Mouse (Mus musculus) heart, embryonic 10.5 days (tissue): ENCODE data around the gene Slc16a4. TPM values are rescaled to one million over a fixed set of nuclear protein-coding genes. Genes with fewer than 3 reads are reported as not detected.
A peak's percentile ranks its signal among the peaks of the same experiment; 100 is the strongest.
"Not testable (repeated sequence)": the region's sequence is repeated elsewhere in the genome, so short reads cannot be mapped to it uniquely, and the experiment has no call there.

Experiments
- DNase-seq: peaks from one replicate; pipeline ENCODE4 v3.0.0-alpha.2; 2017; ENCODE audit warnings: low spot score
- H3K27ac ChIP-seq: fragments of 300-500 bp; sonication (generic); 2 replicates; pipeline ENCODE4 v1.5.1; 2016; ENCODE audit warnings: mild to moderate bottlenecking
- H3K27me3 ChIP-seq: fragments of 300-500 bp; sonication (generic); 2 replicates; pipeline ENCODE4 v1.6.1; 2016; ENCODE audit warnings: mild to moderate bottlenecking; ENCODE audit not compliant: poor library complexity, insufficient read depth, severe bottlenecking
- H3K36me3 ChIP-seq: fragments of 300-500 bp; sonication (generic); 2 replicates; pipeline ENCODE4 v1.6.1; 2016; ENCODE audit warnings: mild to moderate bottlenecking, moderate library complexity
- H3K4me1 ChIP-seq: fragments of 300-500 bp; sonication (generic); 2 replicates; pipeline ENCODE4 v1.6.1; 2016; ENCODE audit warnings: mild to moderate bottlenecking
- H3K4me3 ChIP-seq: fragments of 300-500 bp; sonication (generic); 2 replicates; pipeline ENCODE4 v1.5.1; 2016; ENCODE audit warnings: mild to moderate bottlenecking, moderate library complexity
- H3K9me3 ChIP-seq: fragments of 300-500 bp; sonication (generic); 2 replicates; pipeline ENCODE4 v1.6.1; 2016; ENCODE audit warnings: mild to moderate bottlenecking, moderate library complexity
- WGBS: fragments of 180-500 bp; shearing (Covaris S2); methylation state at CpG from one replicate; pipeline ENCODE4 v1.1.7; 2016; 5-methylcytosine and 5-hydroxymethylcytosine counted together
- polyA plus RNA-seq: library from polyadenylated mRNA; unstranded; fragments of >200 nt; fragmentation: Nextera tagmentation; extraction: Ambion mirVana; gene quantifications from 2 replicates; pipeline ENCODE4 v1.2.1, GENCODE M21; 2016

The Slc16a4 gene
- polyA plus RNA-seq, 1 experiment from 2014 or later, result 1.7 TPM

DNA sequence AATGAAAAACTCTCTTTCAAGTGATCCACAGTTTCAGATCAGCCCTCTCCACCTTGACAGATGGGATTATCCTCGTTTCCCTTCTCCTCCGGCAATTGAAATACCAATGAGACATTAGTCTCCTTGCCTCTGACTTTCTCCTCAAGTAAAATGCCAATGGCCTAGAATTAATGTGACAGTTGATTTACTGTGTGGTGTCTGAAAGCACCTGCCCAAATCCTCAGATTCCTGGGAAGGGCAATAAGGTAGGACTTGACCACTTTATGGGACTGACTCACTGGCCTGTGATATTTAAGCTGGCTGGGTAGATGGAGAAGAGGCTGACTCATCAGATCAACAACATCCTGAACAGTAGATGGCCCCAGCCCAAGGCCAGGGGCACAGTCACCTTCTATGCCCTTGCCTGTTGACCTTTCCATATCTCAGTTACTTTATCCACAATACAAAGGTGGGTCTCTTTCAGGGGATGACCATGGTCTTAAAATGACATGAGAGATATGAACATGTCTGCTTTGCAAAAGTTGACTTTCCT lies 24.1 kb upstream of the Slc16a4 start:
- no peak overlapping the region for H3K4me3 ChIP-seq
- no peaks in the 10 kb centered on the region for H3K4me1 ChIP-seq
- no peaks in the 10 kb centered on the region for H3K9me3 ChIP-seq
- H3K27me3 ChIP-seq, result no peaks in the 10 kb centered on the region; the same call in 1 of the 2 replicates
- no peak for DNase-seq
- H3K36me3 ChIP-seq, result no peaks in the 10 kb centered on the region
- 79% methylated on average over 2 of the region's 2 CpGs for WGBS
- H3K27ac ChIP-seq, result no peak overlapping the region

DNA sequence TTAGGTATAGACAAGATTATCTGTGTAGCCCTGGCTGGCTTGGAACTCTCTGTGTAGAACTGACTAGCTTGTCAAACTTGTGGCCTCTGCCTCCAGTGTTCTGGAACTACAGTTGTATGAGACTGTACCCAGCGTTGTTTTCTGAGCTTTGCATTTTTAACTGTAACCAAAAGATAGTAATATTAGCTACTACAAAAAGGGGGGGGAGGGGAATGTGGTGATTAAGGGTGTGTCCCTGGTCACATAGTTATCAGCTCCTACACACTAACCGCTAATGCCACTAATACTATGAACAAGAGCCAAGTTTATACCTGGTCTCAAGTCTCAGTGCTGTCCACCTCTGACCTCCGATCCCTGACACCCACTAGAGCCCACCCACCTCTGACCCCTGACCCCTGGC lies 18.6 kb upstream of the Slc16a4 start:
- no peak for DNase-seq
- no peaks in the 10 kb centered on the region for H3K4me1 ChIP-seq
- H3K9me3 ChIP-seq, result no peaks in the 10 kb centered on the region
- H3K4me3 ChIP-seq, result no peak overlapping the region
- H3K27ac ChIP-seq, result no peak overlapping the region
- 81% methylated on average over 3 of the region's 3 CpGs for whole genome bisulfite sequencing
- H3K36me3 ChIP-seq, result no peaks in the 10 kb centered on the region
- H3K27me3 ChIP-seq, result peaks cover 8% of the 10 kb centered on the region; the same call in 1 of the 2 replicates

DNA sequence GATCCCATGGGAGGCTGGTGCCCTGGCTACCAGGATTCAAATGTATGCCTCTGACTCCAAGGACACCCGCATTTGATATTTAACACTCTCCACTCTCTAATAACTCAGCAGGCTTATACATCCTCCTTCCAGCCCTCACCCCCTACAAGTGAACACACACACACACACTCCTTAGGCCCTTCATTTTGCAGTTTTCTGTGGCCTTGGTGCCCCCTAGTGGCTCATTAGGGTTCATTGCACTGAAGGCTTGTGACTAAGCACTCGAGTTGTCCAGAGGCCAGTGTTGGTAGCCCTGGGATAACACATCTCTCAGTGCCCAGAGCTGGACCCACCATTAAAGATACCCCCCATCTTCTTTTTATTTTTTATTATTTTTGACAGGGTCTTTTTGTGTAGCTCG lies 17.2 kb upstream of the Slc16a4 start:
- no peak overlapping the region for H3K4me3 ChIP-seq
- no peaks in the 10 kb centered on the region for H3K4me1 ChIP-seq
- 16% methylated on average over 3 of the region's 3 CpGs for WGBS
- no peaks in the 10 kb centered on the region for H3K9me3 ChIP-seq
- H3K27ac ChIP-seq, result no peak overlapping the region
- DNase-seq, result no peak
- H3K36me3 ChIP-seq, result no peaks in the 10 kb centered on the region
- H3K27me3 ChIP-seq, result 0 out of 2 replicates have a peak, but pooled peaks cover 8% of the 10 kb centered on the region

DNA sequence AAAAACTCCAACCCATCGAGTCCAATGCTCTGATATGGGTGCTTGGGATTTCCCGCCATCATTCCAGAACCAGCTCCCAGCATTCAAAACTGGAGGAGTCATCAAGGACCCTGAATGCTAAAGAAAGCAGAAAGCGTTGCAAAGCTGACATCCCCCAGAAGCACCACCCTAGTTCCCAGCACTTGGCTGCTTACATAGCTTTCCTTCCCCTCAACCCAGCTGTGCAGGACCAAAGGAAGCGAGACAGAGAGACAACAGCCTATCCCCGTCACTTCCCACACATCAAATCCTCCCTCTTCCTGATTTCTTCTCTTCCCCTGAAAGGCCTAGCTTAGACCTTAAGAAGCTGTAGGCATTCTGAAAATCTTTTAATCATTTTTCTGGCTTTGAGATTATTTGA lies 15.7 kb upstream of the Slc16a4 start:
- DNase-seq, result no peak
- 55% methylated on average over 5 of the region's 5 CpGs for WGBS
- Histone ChIP-seq H3K4me1 (peaks cover 7% of the 10 kb centered on the region; the same call in 1 of the 2 replicates), H3K27me3 (0 out of 2 replicates have a peak, but pooled peaks cover 8% of the 10 kb centered on the region), H3K4me3 (no peak overlapping the region), H3K27ac (no peak overlapping the region), H3K36me3 (no peaks in the 10 kb centered on the region), H3K9me3 (no peaks in the 10 kb centered on the region)

DNA sequence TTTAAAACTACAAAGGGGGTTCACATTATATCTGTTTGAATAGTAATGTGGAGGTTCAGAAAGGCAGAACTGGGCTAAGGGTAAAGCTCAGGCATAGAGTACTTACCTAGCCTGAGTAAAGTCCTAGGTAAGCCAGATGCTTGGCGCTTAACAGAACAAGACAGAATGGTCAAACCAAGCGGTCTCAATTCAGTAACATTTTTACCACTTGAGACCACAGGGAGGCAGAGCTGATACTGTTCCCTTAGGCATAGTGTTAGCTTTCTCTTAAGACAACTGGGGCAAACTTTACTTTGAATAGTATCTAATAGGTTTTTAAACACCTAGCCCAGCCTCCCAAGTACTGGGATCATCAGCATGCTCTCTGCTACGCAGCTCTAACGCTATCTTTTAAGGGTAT lies 15.0 kb upstream of the Slc16a4 start:
- no peaks in the 10 kb centered on the region for H3K9me3 ChIP-seq
- H3K36me3 ChIP-seq, result no peaks in the 10 kb centered on the region
- H3K27me3 ChIP-seq, result 0 out of 2 replicates have a peak, but pooled peaks cover 8% of the 10 kb centered on the region
- DNase-seq, result no peak
- peaks cover 7% of the 10 kb centered on the region; the same call in 1 of the 2 replicates for H3K4me1 ChIP-seq
- H3K4me3 ChIP-seq, result no peak overlapping the region
- no peak overlapping the region for H3K27ac ChIP-seq
- 45% methylated on average over 4 of the region's 4 CpGs for WGBS

DNA sequence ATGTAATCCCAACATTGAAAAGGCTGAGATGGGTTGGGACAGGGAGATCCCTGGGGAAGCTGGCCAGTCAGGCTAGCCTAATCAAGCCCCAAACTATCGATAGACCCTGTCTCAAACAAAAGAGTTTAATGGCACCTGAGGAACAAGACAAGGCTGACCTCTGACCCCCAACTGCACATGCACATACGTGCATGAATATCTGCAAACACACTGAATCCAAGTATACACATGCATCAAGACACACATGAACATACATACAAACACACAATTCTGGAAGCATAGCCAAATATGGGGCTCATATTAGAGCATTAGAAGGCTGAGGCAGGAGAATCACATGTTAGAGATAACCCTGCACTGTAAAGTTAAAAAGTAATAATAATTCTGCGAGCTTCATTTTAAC lies 14.4 kb upstream of the Slc16a4 start:
- Histone ChIP-seq H3K36me3 (0 out of 2 replicates have a peak, but pooled peaks cover under 1% of the 10 kb centered on the region), H3K27me3 (0 out of 2 replicates have a peak, but pooled peaks cover 8% of the 10 kb centered on the region), H3K4me3 (no peak overlapping the region), H3K4me1 (peaks cover 7% of the 10 kb centered on the region; the same call in 1 of the 2 replicates), H3K27ac (no peak overlapping the region), H3K9me3 (no peaks in the 10 kb centered on the region)
- 81% methylated on average over 3 of the region's 3 CpGs for WGBS
- DNase-seq, result peak; percentile 65

DNA sequence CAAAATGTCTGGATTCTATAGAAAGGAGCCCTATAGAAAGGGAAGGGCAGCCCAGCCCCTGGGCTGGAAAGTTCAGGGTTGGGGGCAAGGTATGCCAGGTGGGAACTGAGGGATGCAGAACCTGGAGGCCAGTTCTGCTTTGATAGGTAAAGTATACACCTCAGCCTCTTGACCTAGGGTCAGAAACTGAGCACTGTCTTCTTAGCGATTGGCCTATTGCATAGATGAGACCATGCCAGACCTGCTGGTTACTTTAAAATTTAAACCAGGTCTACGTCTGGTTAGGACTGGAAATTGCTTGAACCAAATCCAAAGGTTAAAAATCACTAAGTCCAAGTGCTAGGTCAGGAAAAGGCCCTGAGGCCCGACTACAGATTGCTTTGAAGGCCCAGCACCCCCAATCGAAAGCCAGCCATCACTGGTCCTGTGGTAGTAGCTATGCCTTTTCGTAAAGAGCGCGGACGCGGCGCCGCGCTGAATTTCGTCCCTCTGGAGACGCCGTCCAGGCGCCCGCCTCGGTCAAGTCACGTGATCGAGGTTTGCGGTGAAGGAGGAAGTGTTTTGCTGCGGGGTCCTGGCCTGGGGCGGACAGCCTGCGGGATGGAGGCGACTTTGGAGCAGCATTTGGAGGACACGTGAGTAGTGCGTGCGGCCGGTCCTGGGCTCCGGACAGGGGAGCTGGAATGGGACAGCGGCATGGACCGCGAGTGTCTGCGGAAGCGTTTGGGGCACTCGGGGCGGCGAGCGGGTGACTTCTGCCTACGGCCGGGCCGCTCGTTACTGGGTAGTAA lies 12.4 kb upstream of the Slc16a4 start, which contains the start of gene Lamtor5:
Lamtor5 (plus strand) TSS at position 380 of the 791 bp plus-strand sequence.
- peaks cover 19% of the 10 kb centered on the region for H3K36me3 ChIP-seq
- H3K9me3 ChIP-seq, result no peaks in the 10 kb centered on the region
- H3K27ac ChIP-seq, result peak within 1 kb of the TSS; percentile 84
- 0 out of 2 replicates have a peak, but pooled peaks cover 8% of the 10 kb centered on the region for H3K27me3 ChIP-seq
- peak; percentile 94 for DNase-seq
- peaks cover 7% of the 10 kb centered on the region; the same call in 1 of the 2 replicates for H3K4me1 ChIP-seq
- WGBS, result 3% methylated on average over 43 of the region's 43 CpGs
- peak within 1 kb of the TSS; percentile 83 for H3K4me3 ChIP-seq

DNA sequence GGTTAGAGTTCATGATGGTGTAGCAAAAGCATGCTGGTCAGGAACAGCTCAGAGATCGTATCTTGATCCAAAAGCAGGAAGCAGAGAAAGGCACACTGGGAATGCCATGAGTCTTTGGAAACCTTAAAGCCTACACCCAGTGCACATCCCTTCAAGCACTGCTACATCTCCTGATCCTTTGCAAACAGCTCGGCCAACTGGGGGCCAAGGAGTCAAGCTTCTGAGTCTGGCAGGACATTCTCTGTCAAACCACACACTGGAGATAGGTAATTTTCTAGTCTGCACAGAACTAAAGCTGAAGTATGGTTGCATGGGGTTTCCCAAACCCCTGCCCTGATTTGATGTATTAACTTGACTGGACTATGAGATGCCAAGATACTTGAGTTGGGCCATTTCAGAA lies 4.9 kb upstream of the Slc16a4 start:
- H3K9me3 ChIP-seq, result no peaks in the 10 kb centered on the region
- H3K36me3 ChIP-seq, result peaks cover 25% of the 10 kb centered on the region
- H3K4me3 ChIP-seq, result no peak overlapping the region
- DNase-seq, result no peak
- H3K4me1 ChIP-seq, result no peaks in the 10 kb centered on the region
- no peaks in the 10 kb centered on the region for H3K27me3 ChIP-seq
- H3K27ac ChIP-seq, result no peak overlapping the region
- 72% methylated on average over 2 of the region's 2 CpGs for WGBS

DNA sequence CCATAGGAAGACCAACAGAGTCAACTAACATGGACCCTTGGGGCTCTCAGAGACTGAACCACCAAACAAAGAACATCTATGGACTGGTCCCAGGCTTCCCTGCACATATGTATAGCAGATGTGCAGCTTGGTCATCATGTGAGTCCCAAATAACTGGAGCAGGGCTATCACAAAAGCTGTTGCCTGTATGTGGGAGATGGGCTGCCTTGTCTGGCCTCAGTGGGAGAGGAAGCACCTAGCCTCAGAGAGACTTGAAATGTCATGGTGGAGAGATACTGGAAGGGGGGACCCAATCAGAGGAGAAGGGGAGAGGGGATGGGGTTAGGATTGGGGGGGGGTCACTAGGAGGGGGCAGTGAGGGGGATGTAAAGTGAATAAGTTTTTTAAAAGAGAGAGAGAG lies 3.7 kb upstream of the Slc16a4 start:
- peaks cover 3% of the 10 kb centered on the region; the same call in 1 of the 2 replicates for H3K4me1 ChIP-seq
- H3K9me3 ChIP-seq, result no peaks in the 10 kb centered on the region
- no peaks in the 10 kb centered on the region for H3K27me3 ChIP-seq
- peaks cover 17% of the 10 kb centered on the region for H3K36me3 ChIP-seq
- H3K27ac ChIP-seq, result no peak overlapping the region
- no peak overlapping the region for H3K4me3 ChIP-seq
- no peak for DNase-seq

DNA sequence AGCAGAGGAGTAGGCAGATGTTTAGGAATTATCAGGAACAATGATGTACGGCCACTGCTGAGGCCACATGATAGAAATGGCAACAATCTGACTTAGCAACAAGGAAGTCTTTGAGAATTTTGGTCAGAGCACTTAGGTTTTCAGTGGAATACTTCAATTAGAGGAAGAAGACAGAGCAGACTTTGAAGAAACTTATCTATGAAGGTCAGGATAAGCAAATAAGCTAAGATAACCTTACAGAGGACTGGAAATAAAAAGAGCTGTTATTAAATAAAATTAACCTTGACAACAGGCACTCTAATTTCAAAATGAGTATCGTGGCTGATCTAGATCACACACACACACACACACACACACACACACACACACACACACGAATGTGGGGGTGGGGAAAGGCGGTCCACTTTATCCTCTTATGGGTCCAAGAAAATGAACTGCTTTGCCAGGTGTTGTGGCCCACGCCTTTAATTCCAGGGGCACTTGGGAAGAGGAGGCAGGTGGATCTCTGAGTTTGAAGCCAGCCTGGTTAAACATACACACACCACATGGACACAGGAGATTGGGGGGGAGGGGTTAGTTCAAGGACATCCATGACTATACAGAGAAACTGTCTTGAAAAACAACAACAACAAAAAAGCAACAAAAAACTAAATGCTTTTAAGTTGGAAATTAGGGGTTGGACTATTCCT lies 4.8 kb downstream of the Slc16a4 start:
- Histone ChIP-seq H3K4me3 (no peak overlapping the region), H3K36me3 (no peaks in the 10 kb centered on the region), H3K4me1 (peaks cover 3% of the 10 kb centered on the region; the same call in 1 of the 2 replicates), H3K9me3 (no peaks in the 10 kb centered on the region), H3K27ac (no peak overlapping the region), H3K27me3 (no peaks in the 10 kb centered on the region)
- 80% methylated on average over 5 of the region's 5 CpGs for WGBS
- no peak for DNase-seq

DNA sequence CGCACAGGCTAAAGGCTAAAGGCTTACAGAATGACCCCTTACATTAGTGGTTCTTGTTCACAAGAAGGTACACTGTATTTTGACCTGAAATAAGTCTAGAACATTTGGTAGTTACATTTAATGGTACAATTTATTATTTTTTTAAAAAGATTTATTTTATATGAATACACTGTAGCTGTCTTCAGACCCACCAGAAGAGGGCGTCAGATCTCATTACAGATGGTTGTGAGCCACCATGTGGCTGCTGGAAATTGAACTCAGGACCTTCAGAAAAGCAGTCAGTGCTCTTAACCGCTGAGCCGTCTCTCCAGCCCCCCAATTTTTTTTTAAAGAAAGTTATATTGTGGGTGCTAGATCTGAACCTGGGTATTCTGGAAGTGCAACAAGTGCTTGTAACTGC lies 5.9 kb downstream of the Slc16a4 start:
- not testable (repeated sequence) for H3K4me1 ChIP-seq, H3K27ac ChIP-seq, H3K36me3 ChIP-seq, H3K9me3 ChIP-seq, DNase-seq, H3K27me3 ChIP-seq, H3K4me3 ChIP-seq
- 69% methylated on average over 4 of the region's 4 CpGs for WGBS

DNA sequence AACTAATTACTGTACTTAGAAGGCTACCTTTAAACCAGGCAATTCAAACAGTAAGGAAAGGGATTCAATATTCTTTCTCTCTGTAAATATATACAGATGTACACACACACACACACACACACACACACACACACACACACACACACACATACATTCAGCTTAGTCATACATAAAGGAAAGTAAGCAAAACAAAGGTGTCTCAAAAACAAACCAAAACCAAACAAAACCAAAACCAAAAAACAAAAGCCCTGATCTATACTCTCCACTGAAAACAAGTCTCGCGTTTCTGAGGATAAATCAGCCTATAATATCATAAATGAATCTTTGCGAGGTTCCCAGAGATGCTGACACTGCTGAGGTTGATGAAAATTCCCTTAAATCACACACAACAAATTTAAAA lies 26.3 kb downstream of the Slc16a4 start:
- Histone ChIP-seq H3K36me3 (peaks cover 35% of the 10 kb centered on the region), H3K27me3 (no peaks in the 10 kb centered on the region), H3K4me1 (no peaks in the 10 kb centered on the region), H3K27ac (no peak overlapping the region), H3K9me3 (no peaks in the 10 kb centered on the region), H3K4me3 (no peak overlapping the region)
- no peak for DNase-seq
- 88% methylated on average over 3 of the region's 3 CpGs for WGBS

DNA sequence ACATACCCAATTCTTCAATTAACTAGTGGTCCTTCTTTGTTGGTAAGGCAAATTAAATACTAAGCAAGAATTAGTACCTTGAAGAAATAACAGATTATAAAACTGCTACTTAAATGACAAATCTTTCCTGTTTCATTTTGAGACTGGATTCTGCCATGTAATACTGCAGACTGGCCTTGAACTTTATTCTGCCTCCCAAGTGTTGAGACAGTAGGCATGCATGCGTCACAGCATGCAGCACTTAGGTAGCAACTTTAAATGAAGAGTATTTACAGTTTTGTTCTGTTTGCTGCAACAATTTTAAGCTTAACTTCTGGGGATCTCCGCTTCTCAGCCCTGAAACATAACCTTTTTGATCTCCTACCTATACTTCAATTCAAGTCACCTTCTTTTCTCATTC lies 30.1 kb downstream of the Slc16a4 start:
- no peak overlapping the region for H3K27ac ChIP-seq
- H3K27me3 ChIP-seq, result no peaks in the 10 kb centered on the region
- no peaks in the 10 kb centered on the region for H3K9me3 ChIP-seq
- H3K4me3 ChIP-seq, result no peak overlapping the region
- H3K36me3 ChIP-seq, result peaks cover 46% of the 10 kb centered on the region
- peaks cover 10% of the 10 kb centered on the region for H3K4me1 ChIP-seq
- 93% methylated on average over 2 of the region's 2 CpGs for WGBS
- no peak for DNase-seq
